Mouse (Mus musculus) small intestine, adult 2 months (tissue): Measurements from ENCODE around the gene Gm11554.
"Not testable (repeated sequence)": the region's sequence is repeated elsewhere in the genome, so short reads cannot be mapped to it uniquely, and the experiment has no call there.

Experiments used
- CTCF ChIP-seq: fragments of 200-500 bp; IDR thresholded peaks from 2 replicates; pipeline ENCODE4 v1.5.1; 2012; ENCODE audit warnings: low read depth, mild to moderate bottlenecking, control low read depth, inconsistent platforms, low read length, moderate library complexity, mixed read lengths; ENCODE audit not compliant: insufficient replicate concordance, insufficient read length; ENCODE audit errors: extremely low read depth
- POLR2A ChIP-seq: fragments of 200-500 bp; IDR thresholded peaks from 2 replicates; pipeline ENCODE4 v1.6.1; 2012; ENCODE audit warnings: low read depth, mild to moderate bottlenecking, control low read depth, inconsistent platforms, low read length, moderate library complexity

GRCm38 (mm10) chr11:99804346-99804745, at the start of gene Gm11554:
- not testable (repeated sequence) for TF ChIP-seq CTCF, POLR2A
